Mouse (Mus musculus): ENCODE results near the gene Mettl16.
"Not testable (repeated sequence)": the region's sequence is repeated elsewhere in the genome, so short reads cannot be mapped to it uniquely, and the experiment has no call there.

The Mettl16 gene

GRCm38 (mm10) chr11:74772386-74772785 is 1.8 kb downstream of the Mettl16 start:
- DNase-seq (ENCODE audit: low read depth, low spot score): no peak

- DNase-seq (ENCODE audit: low read depth, low spot score): no peak
Observed at GRCm38 (mm10) chr11:74792874-74793273, 22.2 kb downstream of the Mettl16 start.

GRCm38 (mm10) chr11:74800658-74801057 is 30.0 kb downstream of the Mettl16 start:
- no peak for DNase-seq (ENCODE audit: low read depth, low spot score)

DNA sequence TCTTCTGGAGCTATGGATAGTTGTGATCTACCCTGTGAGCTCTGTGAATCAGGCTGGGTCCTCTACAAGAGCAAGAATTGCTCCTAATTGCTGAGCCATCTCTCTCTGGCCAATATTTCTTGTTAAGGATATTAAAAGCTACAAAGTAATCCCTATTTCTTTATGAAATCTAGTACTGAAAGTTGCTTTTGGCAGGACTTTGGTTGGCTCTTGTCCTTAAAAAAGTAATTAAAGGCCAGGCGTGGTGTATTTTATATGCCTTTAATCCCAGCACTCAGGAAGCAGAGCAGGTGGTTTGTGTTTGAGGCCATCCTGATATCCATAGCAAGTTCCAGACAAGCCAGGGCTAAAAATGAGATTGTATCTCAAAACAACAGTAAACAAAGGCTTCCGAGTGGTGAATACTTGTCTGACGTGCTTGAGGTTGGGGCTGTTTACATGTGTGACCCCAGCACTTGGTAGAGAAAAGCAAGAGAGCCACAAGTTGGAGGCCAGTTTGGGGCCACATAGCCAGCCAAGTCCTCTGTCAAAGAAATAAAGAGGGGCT is 33.5 kb downstream of the Mettl16 start:
- no peak for DNase-seq (ENCODE audit: low read depth, low spot score)

DNA sequence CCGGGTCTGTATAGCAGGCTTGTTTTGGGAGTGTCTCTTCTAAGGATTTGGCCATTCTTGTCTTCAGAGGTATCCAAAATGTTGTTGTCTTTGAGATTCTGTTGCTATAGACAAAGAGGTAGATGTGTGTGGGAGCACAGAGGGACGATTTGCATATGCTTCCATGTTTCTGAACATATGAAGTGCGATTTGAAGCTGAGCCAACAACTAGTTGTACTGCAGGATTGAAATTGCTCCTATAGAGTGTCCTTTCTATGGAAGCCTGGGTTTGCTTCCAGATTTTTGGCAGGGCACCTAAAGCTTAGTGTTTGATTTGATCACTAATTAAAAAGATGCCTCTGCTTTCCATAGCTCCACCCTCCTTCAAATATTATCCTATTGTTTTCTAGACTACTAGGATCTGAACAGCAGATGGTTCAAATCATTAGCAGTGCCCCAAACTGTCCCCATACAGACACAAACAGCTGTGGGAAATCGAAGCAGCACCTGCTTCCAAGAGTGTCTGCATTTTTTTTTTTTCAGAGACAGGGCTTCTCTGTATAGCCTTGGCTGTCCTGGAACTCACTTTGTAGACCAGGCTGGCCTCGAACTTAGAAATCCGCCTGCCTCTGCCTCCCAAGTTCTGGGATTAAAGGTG is 36.7 kb downstream of the Mettl16 start:
- DNase-seq (ENCODE audit: low read depth, low spot score): no peak

GRCm38 (mm10) chr11:74808251-74808853 is 37.7 kb downstream of the Mettl16 start:
- DNase-seq (ENCODE audit: low read depth, low spot score): no peak

DNA sequence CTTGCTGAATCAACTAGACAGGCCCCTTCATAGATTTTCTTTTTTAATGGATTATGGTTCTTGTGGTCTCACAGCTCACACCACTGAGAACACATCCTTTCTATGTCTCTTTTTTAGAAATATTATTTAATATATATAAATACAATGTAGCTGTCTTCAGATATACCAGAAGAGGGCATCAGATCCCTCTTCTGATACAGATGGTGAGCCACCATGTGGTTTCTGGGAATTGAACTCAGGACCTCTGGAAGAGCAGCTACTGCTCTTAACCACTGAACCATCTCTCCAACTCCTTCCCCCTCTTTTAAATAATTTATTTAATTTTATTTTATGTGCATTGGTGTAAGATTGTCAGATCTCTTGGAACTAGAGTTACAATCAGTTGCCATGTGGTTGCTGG is 39.5 kb downstream of the Mettl16 start:
- DNase-seq (ENCODE audit: low read depth, low spot score): no peak

DNA sequence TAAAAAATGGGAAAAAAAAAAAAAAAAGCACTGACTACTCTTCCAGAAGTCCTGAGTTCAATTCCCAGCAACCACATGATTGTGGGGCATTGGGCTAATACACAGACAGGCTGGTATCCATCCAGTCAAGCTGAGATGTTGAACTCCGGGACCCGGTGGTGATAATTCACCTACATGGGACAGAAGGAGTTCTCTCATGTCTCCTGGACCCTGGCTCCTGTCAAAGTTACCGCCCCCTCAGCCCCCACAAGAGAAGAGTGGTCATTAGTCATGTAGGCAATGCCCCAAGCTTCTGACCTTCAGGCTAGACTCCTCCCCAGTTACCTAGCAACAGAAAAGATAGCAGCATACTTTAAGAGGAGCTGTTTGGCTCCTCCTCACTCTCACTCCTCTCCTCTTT is 40.4 kb downstream of the Mettl16 start:
- not testable (repeated sequence) for DNase-seq (ENCODE audit: low read depth, low spot score)

DNA sequence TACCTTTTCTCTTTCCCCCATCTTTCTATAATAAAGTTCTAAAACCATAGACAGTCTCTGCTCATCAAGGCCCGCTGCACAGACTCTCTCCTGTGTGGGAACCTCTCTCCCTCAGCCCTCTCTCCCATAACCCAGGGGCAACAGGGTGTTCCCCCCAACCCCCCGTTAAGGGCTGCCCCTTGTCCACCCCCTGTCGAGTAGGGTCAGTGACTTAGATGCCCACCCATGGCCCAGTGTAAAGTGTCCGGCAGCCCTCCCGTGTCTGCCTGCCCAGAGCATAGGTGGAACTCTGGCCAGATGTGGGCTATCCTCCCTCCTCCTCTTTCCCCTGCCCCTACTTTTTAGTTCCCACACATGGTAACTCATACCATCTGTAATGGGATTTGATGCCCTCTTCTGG is 40.9 kb downstream of the Mettl16 start:
- DNase-seq (ENCODE audit: low read depth, low spot score): no peak

GRCm38 (mm10) chr11:74815795-74816194 is 45.2 kb downstream of the Mettl16 start:
- no peak for DNase-seq (ENCODE audit: low read depth, low spot score)

- DNase-seq (ENCODE audit: low read depth, low spot score): no peak
Observed at GRCm38 (mm10) chr11:74820921-74821320, 50.3 kb downstream of the Mettl16 start.

GRCm38 (mm10) chr11:74821463-74821862 is 50.8 kb downstream of the Mettl16 start:
- no peak for DNase-seq (ENCODE audit: low read depth, low spot score)

GRCm38 (mm10) chr11:74822746-74823440 is 52.3 kb downstream of the Mettl16 start:
- no peak for DNase-seq (ENCODE audit: low read depth, low spot score)

- no peak for DNase-seq (ENCODE audit: low read depth, low spot score)
Observed at GRCm38 (mm10) chr11:74826151-74826550, 55.5 kb downstream of the Mettl16 start.

GRCm38 (mm10) chr11:74826702-74827101 is 56.1 kb downstream of the Mettl16 start:
- DNase-seq (ENCODE audit: low read depth, low spot score): no peak

DNA sequence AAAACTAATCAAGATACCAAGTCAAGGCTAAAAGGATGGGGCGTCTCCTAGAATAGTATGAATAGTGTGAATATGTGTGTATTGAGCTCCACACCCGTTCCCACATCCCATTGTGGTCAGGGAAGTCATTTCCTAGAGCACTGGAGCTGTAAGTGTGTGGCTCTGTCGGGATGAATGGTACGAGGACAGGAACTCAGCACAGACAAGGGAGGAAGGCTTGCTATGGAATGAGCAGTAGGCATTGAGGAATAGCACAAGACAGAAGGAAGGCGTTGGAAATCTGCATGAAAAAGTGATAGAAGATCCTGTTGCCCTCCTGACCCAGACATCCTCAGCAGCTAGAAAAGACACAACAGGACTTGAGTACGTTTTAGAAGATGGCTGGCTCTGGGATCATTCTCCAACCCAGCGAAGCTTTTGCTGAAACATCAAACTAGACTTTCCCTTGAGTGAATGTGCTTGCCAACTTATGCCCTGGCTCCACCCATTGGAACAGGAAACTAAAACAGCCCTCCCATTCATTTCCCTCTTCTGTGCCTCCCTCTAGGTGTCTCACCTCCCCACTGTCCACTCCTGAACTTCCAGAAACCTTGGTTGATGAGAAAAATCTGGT is 57.3 kb downstream of the Mettl16 start:
- DNase-seq (ENCODE audit: low read depth, low spot score): no peak

DNA sequence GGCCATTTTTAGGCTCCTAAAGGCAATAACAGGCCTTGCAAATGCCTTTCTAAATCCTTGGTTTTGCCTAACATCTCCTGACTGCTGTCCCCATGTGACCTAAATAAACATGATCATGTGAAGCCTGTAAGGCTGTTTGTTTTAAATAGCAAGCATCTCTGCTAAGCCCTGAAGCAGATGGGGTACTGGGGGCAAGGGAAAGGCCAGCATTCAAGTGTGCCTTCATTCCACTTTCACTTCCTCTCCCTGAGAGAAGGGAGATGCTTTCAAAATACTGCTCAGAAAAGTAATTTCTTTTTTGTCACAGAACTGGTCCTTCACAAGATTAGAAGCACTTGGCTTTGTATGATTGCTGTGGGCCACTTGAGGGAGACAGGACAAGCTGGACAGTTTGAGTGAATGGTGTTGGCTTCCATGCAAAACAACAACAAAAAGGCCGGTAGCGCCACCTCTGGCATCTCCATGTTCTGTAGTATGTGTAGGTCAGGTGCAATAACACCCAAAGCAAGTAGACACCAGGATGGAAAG is 57.8 kb downstream of the Mettl16 start:
- no peak for DNase-seq (ENCODE audit: low read depth, low spot score)

- no peak for DNase-seq (ENCODE audit: low read depth, low spot score)
Observed at GRCm38 (mm10) chr11:74828965-74829550, 58.4 kb downstream of the Mettl16 start.

DNA sequence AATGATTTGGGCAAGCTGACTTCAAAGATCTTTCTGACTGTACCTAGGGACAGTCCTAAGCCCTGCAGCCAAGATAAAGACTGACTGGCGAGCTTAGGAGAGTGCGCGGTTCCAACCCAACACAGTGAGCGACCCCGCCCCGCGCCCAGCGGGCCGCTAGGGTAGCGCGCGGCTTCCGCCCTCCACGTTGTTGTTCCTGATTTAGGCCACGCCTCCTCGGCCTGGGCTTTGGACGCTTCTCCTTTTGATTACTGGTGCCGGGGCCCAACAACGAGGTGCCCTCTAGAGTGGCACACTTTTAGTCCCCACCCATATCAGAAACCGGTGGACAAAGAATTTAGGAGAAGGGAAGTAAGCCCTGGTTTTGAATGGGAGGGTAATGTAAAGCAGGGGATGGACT is 59.2 kb downstream of the Mettl16 start:
- DNase-seq (ENCODE audit: low read depth, low spot score): peak; percentile 69

- DNase-seq (ENCODE audit: low read depth, low spot score): peak; percentile 79
Observed at GRCm38 (mm10) chr11:74830256-74831161, 59.9 kb downstream of the Mettl16 start, which contains the start of gene Mnt. Gene Mnt, plus strand, starts transcription at chr11:74830920.
